Mouse (Mus musculus) embryonic facial prominence, embryonic 12.5 days (tissue): ENCODE measurements around the gene Cbx3. TPM values are rescaled to one million over a fixed set of nuclear protein-coding genes. Genes with fewer than 3 reads are reported as not detected.

ENCODE experiments used
- ATAC-seq: fragments of 200-750 bp; cut with Nextera tagmentation; 2 replicates; pipeline ENCODE4 v1.8.0; 2017; ENCODE audit not compliant: insufficient number of reproducible peaks, insufficient read depth, low FRiP score, low TSS enrichment
- H3K27ac ChIP-seq: fragments of 300-500 bp; sonication (generic); 2 replicates; pipeline ENCODE4 v1.5.1; 2016; ENCODE audit warnings: mild to moderate bottlenecking
- H3K27me3 ChIP-seq: fragments of 300-500 bp; sonication (generic); 2 replicates; pipeline ENCODE4 v1.6.1; 2016; ENCODE audit warnings: mild to moderate bottlenecking, moderate library complexity
- H3K36me3 ChIP-seq: fragments of 300-500 bp; sonication (generic); 2 replicates; pipeline ENCODE4 v1.6.1; 2016; ENCODE audit warnings: mild to moderate bottlenecking
- H3K4me1 ChIP-seq: fragments of 300-500 bp; sonication (generic); 2 replicates; pipeline ENCODE4 v1.6.1; 2016
- H3K4me2 ChIP-seq: fragments of 300-500 bp; sonication (generic); replicated peaks from 2 replicates; pipeline ENCODE4 v1.6.1; 2016; ENCODE audit warnings: mild to moderate bottlenecking, moderate library complexity
- H3K4me3 ChIP-seq: fragments of 300-500 bp; sonication (generic); 2 replicates; pipeline ENCODE4 v1.5.1; 2016; ENCODE audit warnings: mild to moderate bottlenecking
- H3K9ac ChIP-seq: fragments of 300-500 bp; sonication (generic); 2 replicates; pipeline ENCODE4 v1.6.1; 2016; ENCODE audit warnings: mild to moderate bottlenecking, moderate library complexity
- H3K9me3 ChIP-seq: fragments of 300-500 bp; sonication (generic); 2 replicates; pipeline ENCODE4 v1.6.1; 2016; ENCODE audit warnings: mild to moderate bottlenecking, moderate library complexity
- WGBS: fragments of 180-500 bp; shearing (Covaris S2); methylation state at CpG from one replicate; pipeline ENCODE4 v1.1.7; 2016; 5-methylcytosine and 5-hydroxymethylcytosine counted together
- polyA plus RNA-seq: library from polyadenylated mRNA; unstranded; fragments of >200 nt; fragmentation: Nextera tagmentation; extraction: Ambion mirVana; gene quantifications from 2 replicates; pipeline ENCODE4 v1.2.1, GENCODE M21; 2016

The Cbx3 gene
- polyA plus RNA-seq, 1 experiment from 2014 or later = 581 TPM

GRCm38 (mm10) chr6:51507556-51507955 is 37.4 kb downstream of the Cbx3 start:
- ATAC-seq = no peak
- H3K27me3 ChIP-seq = no peaks in the 10 kb centered on the region
- no peaks in the 10 kb centered on the region for H3K36me3 ChIP-seq
- WGBS = 67% methylated on average over 2 of the region's 2 CpGs
- H3K9me3 ChIP-seq = no peaks in the 10 kb centered on the region
- no peaks in the 10 kb centered on the region for H3K4me1 ChIP-seq
- no peak overlapping the region for H3K4me2 ChIP-seq
- H3K4me3 ChIP-seq = no peak overlapping the region
- no peak overlapping the region for H3K9ac ChIP-seq
- H3K27ac ChIP-seq = no peak overlapping the region

DNA sequence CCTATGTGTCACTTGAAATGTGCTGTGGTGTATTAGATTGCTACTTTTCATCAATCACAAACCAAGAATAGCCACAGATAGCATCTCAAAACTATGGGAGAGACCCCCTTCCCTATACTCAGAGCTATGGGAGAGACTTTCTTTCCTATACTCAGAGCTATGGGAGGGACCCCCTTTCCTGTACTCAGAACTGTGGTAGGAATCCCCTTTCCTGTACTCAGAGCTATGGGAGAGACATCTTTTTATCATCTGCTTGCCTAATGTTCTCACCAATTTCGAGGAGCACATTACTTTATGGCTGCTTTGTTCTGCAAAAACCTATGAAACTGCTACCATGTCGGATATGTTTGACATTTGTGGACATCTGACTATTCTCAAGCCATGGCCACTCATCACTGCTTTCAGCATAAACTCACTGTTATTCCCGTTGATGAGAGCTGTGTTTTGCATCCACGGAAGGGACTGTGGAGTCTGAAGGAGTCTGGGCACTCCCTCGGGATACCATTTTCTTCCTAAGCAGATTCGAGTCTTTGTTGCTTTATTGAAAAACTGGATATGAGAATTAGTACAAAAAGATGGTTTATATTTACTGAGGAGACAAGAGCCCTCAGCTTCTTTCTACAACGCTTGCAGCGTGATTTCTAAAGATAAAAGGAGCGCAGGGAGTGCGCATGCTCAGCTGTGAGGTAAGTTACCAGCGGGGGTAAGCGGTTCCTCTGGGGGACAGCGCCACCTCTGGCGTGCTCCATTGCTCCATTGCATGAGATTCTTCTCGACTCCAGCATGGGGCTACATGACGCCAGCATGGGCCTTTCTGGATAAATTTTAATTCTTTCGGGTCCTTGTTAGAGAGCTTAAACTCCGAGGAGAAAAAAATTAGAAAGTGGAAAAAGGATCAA is 38.8 kb downstream of the Cbx3 start:
- peak overlapping the region; percentile 12 for H3K4me3 ChIP-seq
- H3K4me2 ChIP-seq = peak overlapping the region; percentile 43
- H3K27me3 ChIP-seq = no peaks in the 10 kb centered on the region
- ATAC-seq = no peak
- H3K9me3 ChIP-seq = no peaks in the 10 kb centered on the region
- H3K36me3 ChIP-seq = no peaks in the 10 kb centered on the region
- H3K4me1 ChIP-seq = no peaks in the 10 kb centered on the region
- H3K27ac ChIP-seq = no peak overlapping the region
- peak overlapping the region; percentile 37; the same call in 1 of the 2 replicates for H3K9ac ChIP-seq
- WGBS = 27% methylated on average over 18 of the region's 18 CpGs

DNA sequence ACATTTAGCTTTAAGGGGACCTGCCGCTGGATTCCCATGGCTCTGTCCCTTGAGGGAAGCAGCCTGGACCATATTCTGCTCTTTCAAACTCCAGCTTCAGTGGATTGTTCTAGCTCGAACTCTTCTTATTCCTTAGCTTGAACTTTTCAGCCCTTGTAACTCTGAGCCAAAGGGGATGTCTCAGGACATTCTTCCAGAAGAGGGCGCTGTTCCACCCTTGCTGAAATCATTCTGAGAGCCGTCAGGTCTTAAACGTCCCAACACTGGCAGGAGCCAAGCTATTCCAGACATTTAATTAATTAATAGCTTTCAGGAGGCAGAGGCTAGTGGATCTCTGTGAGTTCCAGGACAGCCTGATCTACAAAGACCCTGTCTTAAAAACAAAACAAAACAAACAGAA is 39.9 kb downstream of the Cbx3 start:
- WGBS = 28% methylated on average over 5 of the region's 5 CpGs
- H3K27me3 ChIP-seq = no peaks in the 10 kb centered on the region
- no peak for ATAC-seq

GRCm38 (mm10) chr6:51510946-51511345 is 40.8 kb downstream of the Cbx3 start:
- 52% methylated on average over 1 of the region's 1 CpGs for WGBS
- no peak overlapping the region for H3K9ac ChIP-seq
- H3K27ac ChIP-seq = no peak overlapping the region
- no peaks in the 10 kb centered on the region for H3K27me3 ChIP-seq
- no peak overlapping the region for H3K4me2 ChIP-seq
- H3K4me1 ChIP-seq = no peaks in the 10 kb centered on the region
- ATAC-seq = no peak
- H3K9me3 ChIP-seq = no peaks in the 10 kb centered on the region
- H3K36me3 ChIP-seq = no peaks in the 10 kb centered on the region
- no peak overlapping the region for H3K4me3 ChIP-seq

More for the DNA sequence above, 39.9 kb downstream of the Cbx3 start:
- Histone ChIP-seq H3K36me3 (no peaks in the 10 kb centered on the region), H3K4me1 (no peaks in the 10 kb centered on the region), H3K9me3 (no peaks in the 10 kb centered on the region), H3K4me2 (no peak overlapping the region), H3K27ac (no peak overlapping the region), H3K9ac (no peak overlapping the region), H3K4me3 (no peak overlapping the region)

GRCm38 (mm10) chr6:51513745-51514144 is 43.6 kb downstream of the Cbx3 start:
- Histone ChIP-seq H3K4me2 (no peak overlapping the region), H3K9me3 (0 out of 2 replicates have a peak, but pooled peaks cover 5% of the 10 kb centered on the region), H3K27ac (no peak overlapping the region), H3K4me1 (no peaks in the 10 kb centered on the region), H3K36me3 (no peaks in the 10 kb centered on the region), H3K9ac (no peak overlapping the region), H3K27me3 (no peaks in the 10 kb centered on the region), H3K4me3 (no peak overlapping the region)
- ATAC-seq = no peak
- 86% methylated on average over 3 of the region's 3 CpGs for WGBS

GRCm38 (mm10) chr6:51514860-51515259 is 44.7 kb downstream of the Cbx3 start:
- no peak overlapping the region for H3K4me2 ChIP-seq
- WGBS = 90% methylated on average over 7 of the region's 7 CpGs

DNA sequence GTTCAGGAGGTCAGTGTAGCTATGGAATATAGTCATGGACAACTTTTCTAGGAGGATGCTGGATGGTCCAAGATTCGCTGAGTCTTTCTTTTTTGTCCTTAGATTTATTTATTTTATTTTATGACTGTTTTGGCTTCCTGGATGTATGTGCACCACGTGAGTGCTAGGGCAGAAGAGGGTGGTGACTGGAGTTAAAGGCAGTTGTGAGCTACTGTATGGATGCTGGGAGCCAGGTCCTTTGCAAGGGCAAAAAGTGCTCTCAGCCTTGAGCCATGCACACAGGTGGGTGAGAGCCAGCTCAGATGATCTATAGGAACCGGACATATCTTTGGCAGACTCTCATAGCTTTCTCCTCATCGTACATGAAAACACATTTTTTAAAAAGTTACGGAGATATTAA is 53.1 kb downstream of the Cbx3 start:
- Histone ChIP-seq H3K4me3 (peak overlapping the region; percentile 50), H3K4me2 (peak overlapping the region; percentile 65), H3K9me3 (no peaks in the 10 kb centered on the region), H3K4me1 (peaks cover 3% of the 10 kb centered on the region; the same call in 1 of the 2 replicates), H3K27ac (no peak overlapping the region), H3K27me3 (no peaks in the 10 kb centered on the region), H3K36me3 (no peaks in the 10 kb centered on the region), H3K9ac (0 out of 2 replicates have a peak overlapping the region, but pooled peaks have one; percentile 24)
- WGBS = 26% methylated on average over 5 of the region's 5 CpGs
- no peak for ATAC-seq

More at GRCm38 (mm10) chr6:51514860-51515259, 44.7 kb downstream of the Cbx3 start:
- 0 out of 2 replicates have a peak, but pooled peaks cover 5% of the 10 kb centered on the region for H3K9me3 ChIP-seq
- no peak overlapping the region for H3K9ac ChIP-seq
- H3K27ac ChIP-seq = no peak overlapping the region
- no peaks in the 10 kb centered on the region for H3K36me3 ChIP-seq
- no peaks in the 10 kb centered on the region for H3K27me3 ChIP-seq
- no peak for ATAC-seq
- no peak overlapping the region for H3K4me3 ChIP-seq
- no peaks in the 10 kb centered on the region for H3K4me1 ChIP-seq

- peak; percentile 77 for ATAC-seq
- Histone ChIP-seq H3K27ac (peak within 1 kb of the TSS; percentile 5; the same call in 1 of the 2 replicates), H3K4me3 (peak within 1 kb of the TSS; percentile 50), H3K9me3 (no peaks in the 10 kb centered on the region), H3K27me3 (no peaks in the 10 kb centered on the region), H3K4me2 (peak within 1 kb of the TSS; percentile 65), H3K9ac (peak within 1 kb of the TSS; percentile 24), H3K4me1 (peaks cover 3% of the 10 kb centered on the region; the same call in 1 of the 2 replicates), H3K36me3 (no peaks in the 10 kb centered on the region)
- WGBS = under 1% methylated on average over 47 of the region's 47 CpGs
Measured at GRCm38 (mm10) chr6:51523807-51524320, 53.7 kb downstream of the Cbx3 start, which contains the start of gene Snx10. Gene Snx10, plus strand, starts transcription at chr6:51523901.

GRCm38 (mm10) chr6:51524321-51524931 is 54.3 kb downstream of the Cbx3 start:
- WGBS = 2% methylated on average over 21 of the region's 21 CpGs
- H3K27me3 ChIP-seq = no peaks in the 10 kb centered on the region
- ATAC-seq = 0 out of 2 replicates have a peak, but pooled peaks have one; percentile 62

GRCm38 (mm10) chr6:51525001-51525400 is 54.8 kb downstream of the Cbx3 start:
- WGBS = 48% methylated on average over 5 of the region's 5 CpGs
- Histone ChIP-seq H3K4me2 (peak overlapping the region; percentile 65), H3K9ac (no peak overlapping the region), H3K27me3 (no peaks in the 10 kb centered on the region), H3K4me1 (peaks cover 3% of the 10 kb centered on the region; the same call in 1 of the 2 replicates), H3K9me3 (no peaks in the 10 kb centered on the region), H3K36me3 (no peaks in the 10 kb centered on the region), H3K27ac (no peak overlapping the region), H3K4me3 (peak overlapping the region; percentile 50; the same call in 1 of the 2 replicates)
- no peak for ATAC-seq

More at GRCm38 (mm10) chr6:51524321-51524931, 54.3 kb downstream of the Cbx3 start:
- H3K4me2 ChIP-seq = peak overlapping the region; percentile 65
- peak overlapping the region; percentile 5; the same call in 1 of the 2 replicates for H3K27ac ChIP-seq
- H3K9me3 ChIP-seq = no peaks in the 10 kb centered on the region
- peak overlapping the region; percentile 50 for H3K4me3 ChIP-seq
- H3K36me3 ChIP-seq = no peaks in the 10 kb centered on the region
- peak overlapping the region; percentile 24 for H3K9ac ChIP-seq
- peaks cover 3% of the 10 kb centered on the region; the same call in 1 of the 2 replicates for H3K4me1 ChIP-seq

- Histone ChIP-seq H3K4me1 (no peaks in the 10 kb centered on the region), H3K4me3 (no peak overlapping the region), H3K9me3 (no peaks in the 10 kb centered on the region), H3K9ac (no peak overlapping the region), H3K27me3 (no peaks in the 10 kb centered on the region), H3K36me3 (no peaks in the 10 kb centered on the region), H3K4me2 (no peak overlapping the region), H3K27ac (no peak overlapping the region)
- 79% methylated on average over 7 of the region's 7 CpGs for WGBS
- no peak for ATAC-seq
Measured at GRCm38 (mm10) chr6:51529457-51529856, 59.3 kb downstream of the Cbx3 start.
